ENCODE assay signal across 8 mouse cellular contexts in the genomic region with DNA sequence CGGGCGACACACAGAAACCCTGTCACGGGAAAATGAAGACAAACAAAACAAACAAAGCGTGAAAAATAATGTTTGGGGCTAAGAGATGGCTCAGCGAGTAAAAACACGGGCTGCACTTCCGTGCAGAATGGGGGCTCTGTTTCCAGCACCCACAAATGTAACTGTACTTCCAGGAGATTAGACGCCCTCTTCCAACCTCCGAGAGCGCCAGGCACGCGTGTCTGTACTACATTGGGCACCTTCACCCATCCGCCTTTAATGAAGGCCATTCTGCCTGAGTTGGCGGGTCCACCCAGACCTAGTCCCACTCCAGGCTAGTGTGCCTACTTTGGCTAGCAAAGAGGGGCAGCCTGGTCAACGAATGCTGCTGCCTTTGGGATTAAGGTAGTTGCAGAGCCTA. TPM values are rescaled to one million over a fixed set of nuclear protein-coding genes. Genes with fewer than 3 reads are reported as not detected.
A peak's percentile ranks its signal among the peaks of the same experiment; 100 is the strongest.
DNase-seq lines count a peak whose midpoint lies in the region; ATAC-seq lines count a peak whose summit lies in the region.

No protein-coding gene starts in this region.

- H3K9me3 ChIP-seq in kidney, embryonic 14.5 days (ENCODE audit: control insufficient read depth, low read length) = no peaks in the 10 kb centered on the region
- no peaks in the 10 kb centered on the region for H3K9me3 ChIP-seq in hindbrain, embryonic 11.5 days (ENCODE audit: control insufficient read depth, low read length)
- 0 out of 2 replicates have a peak, but pooled peaks cover under 1% of the 10 kb centered on the region for H3K9me3 ChIP-seq in midbrain, embryonic 13.5 days

- peak overlapping the region; percentile 98; the same call in 1 of the 2 replicates for H3K9ac ChIP-seq in kidney, embryonic 14.5 days (ENCODE audit: low read depth, low read length)
- H3K9ac ChIP-seq in hindbrain, embryonic 11.5 days (ENCODE audit: low read depth, low read length) = peak overlapping the region; percentile 93
- peak overlapping the region; percentile 99 for H3K9ac ChIP-seq in midbrain, embryonic 13.5 days (replicated peaks)

- 72% methylated on average over 15 of the region's 15 CpGs for WGBS in kidney, embryonic 14.5 days
- WGBS in hindbrain, embryonic 11.5 days = 72% methylated on average over 15 of the region's 15 CpGs
- 73% methylated on average over 15 of the region's 15 CpGs for WGBS in midbrain, embryonic 13.5 days

- no peaks in the 10 kb centered on the region for H3K36me3 ChIP-seq in kidney, embryonic 14.5 days (ENCODE audit: control insufficient read depth, insufficient read depth, low read length)
- no peaks in the 10 kb centered on the region for H3K36me3 ChIP-seq in hindbrain, embryonic 11.5 days (ENCODE audit: control insufficient read depth, insufficient read depth, low read length)
- peaks cover 7% of the 10 kb centered on the region; the same call in 1 of the 2 replicates for H3K36me3 ChIP-seq in midbrain, embryonic 13.5 days

- H3K27ac ChIP-seq in kidney, embryonic 14.5 days (ENCODE audit: low read depth, low read length) = no peak overlapping the region
- H3K27ac ChIP-seq in brown adipose tissue, adult 24 weeks (replicated peaks; ENCODE audit: low read depth, low read length) = peak overlapping the region; percentile 60
- peak overlapping the region; percentile 93 for H3K27ac ChIP-seq in hindbrain, embryonic 11.5 days (ENCODE audit: low read depth, low read length)
- peak overlapping the region; percentile 99 for H3K27ac ChIP-seq in midbrain, embryonic 13.5 days

- H3K27me3 ChIP-seq in kidney, embryonic 14.5 days (ENCODE audit: control insufficient read depth, insufficient read depth, low read length) = no peaks in the 10 kb centered on the region
- no peaks in the 10 kb centered on the region for H3K27me3 ChIP-seq in hindbrain, embryonic 11.5 days (ENCODE audit: control insufficient read depth, insufficient read depth, low read length)
- no peaks in the 10 kb centered on the region for H3K27me3 ChIP-seq in midbrain, embryonic 13.5 days

- H3K4me1 ChIP-seq in kidney, embryonic 14.5 days (ENCODE audit: control insufficient read depth, insufficient read depth, low read length) = peaks cover 13% of the 10 kb centered on the region
- peaks cover 4% of the 10 kb centered on the region; the same call in 1 of the 2 replicates for H3K4me1 ChIP-seq in brown adipose tissue, adult 24 weeks (ENCODE audit: control insufficient read depth, insufficient read depth, insufficient read length, low read length)
- peaks cover 5% of the 10 kb centered on the region; the same call in 1 of the 2 replicates for H3K4me1 ChIP-seq in hindbrain, embryonic 11.5 days (replicated peaks; ENCODE audit: control insufficient read depth, insufficient read depth, low read length)
- peaks cover 18% of the 10 kb centered on the region for H3K4me1 ChIP-seq in midbrain, embryonic 13.5 days (replicated peaks)

- H3K4me2 ChIP-seq in kidney, embryonic 14.5 days (replicated peaks; ENCODE audit: low read depth, low read length) = peak overlapping the region; percentile 60
- peak overlapping the region; percentile 64 for H3K4me2 ChIP-seq in hindbrain, embryonic 11.5 days (replicated peaks; ENCODE audit: low read depth, low read length)
- H3K4me2 ChIP-seq in midbrain, embryonic 13.5 days (replicated peaks) = peak overlapping the region; percentile 72

- peak overlapping the region; percentile 82; the same call in 1 of the 2 replicates for H3K4me3 ChIP-seq in kidney, embryonic 14.5 days (ENCODE audit: low read length)
- peak overlapping the region; percentile 92 for H3K4me3 ChIP-seq in brown adipose tissue, adult 24 weeks (ENCODE audit: insufficient read depth, low read depth, low read length)
- peak overlapping the region; percentile 77 for H3K4me3 ChIP-seq in hindbrain, embryonic 11.5 days (ENCODE audit: low read depth, low read length)
- H3K4me3 ChIP-seq in midbrain, embryonic 13.5 days (replicated peaks) = peak overlapping the region; percentile 91

- no peak for DNase-seq in kidney, postnatal 25 days
- no peak for DNase-seq in hindbrain, embryonic 11.5 days (ENCODE audit: low spot score)
- no peak for DNase-seq in Muller cell, postnatal 12 days (ENCODE audit: inconsistent ontology term)
- no peak for DNase-seq in adrenal gland, adult 2 months
- DNase-seq in frontal cortex, adult 2 months (ENCODE audit: extremely low spot score in 1 of 2, low spot score in 1 of 2) = no peak

- no peak for ATAC-seq in kidney, embryonic 14.5 days (ENCODE audit: low FRiP score, low TSS enrichment)
- no peak for ATAC-seq in hindbrain, embryonic 11.5 days (ENCODE audit: low FRiP score)
- ATAC-seq in midbrain, embryonic 13.5 days = no peak

RNA-seq across cellular contexts. Expression of a gene that starts 0.8 kb away (rescaled TPM):
- polyA plus RNA-seq in kidney, embryonic 14.5 days (2014; fragmentation: Nextera tagmentation; extraction: Ambion mirVana) = 15.8 and 16.6 TPM in 2 replicates
- 1.8 and 2.2 TPM in 2 replicates for polyA plus RNA-seq in brown adipose tissue, adult 24 weeks (2012; ENCODE audit: insufficient read depth, insufficient read length, missing spikeins)
- polyA plus RNA-seq in hindbrain, embryonic 11.5 days (2014; fragmentation: Nextera tagmentation; extraction: Ambion mirVana) = 28.3 and 31.2 TPM in 2 replicates
- polyA plus RNA-seq in midbrain, embryonic 13.5 days (2015; fragmentation: Nextera tagmentation; extraction: Ambion mirVana) = 84.0 and 85.3 TPM in 2 replicates
- total RNA-seq in adrenal gland, adult 2 months (2021) = 1 to 10 TPM; 5.2 to 5.7 TPM
- polyA plus RNA-seq in adrenal gland, adult 2 months (2012; rRNA removed) = 24.0 and 24.9 TPM in 2 replicates
- 143 and 146 TPM in 2 replicates for polyA plus RNA-seq in frontal cortex, adult 2 months (2012; rRNA removed)

RNA-seq across cellular contexts. Expression of a gene that starts 14.3 kb away (rescaled TPM):
- polyA plus RNA-seq in kidney, embryonic 14.5 days (2014; fragmentation: Nextera tagmentation; extraction: Ambion mirVana) = 23.6 and 29.8 TPM in 2 replicates
- polyA plus RNA-seq in brown adipose tissue, adult 24 weeks (2012; ENCODE audit: insufficient read depth, insufficient read length, missing spikeins) = 23.0 and 25.7 TPM in 2 replicates
- polyA plus RNA-seq in hindbrain, embryonic 11.5 days (2014; fragmentation: Nextera tagmentation; extraction: Ambion mirVana) = 42.1 and 46.0 TPM in 2 replicates
- 75.7 and 86.6 TPM in 2 replicates for polyA plus RNA-seq in midbrain, embryonic 13.5 days (2015; fragmentation: Nextera tagmentation; extraction: Ambion mirVana)
- total RNA-seq in adrenal gland, adult 2 months (2021) = 10 to 100 TPM; 38.6 to 54.4 TPM
- 565 and 749 TPM in 2 replicates for polyA plus RNA-seq in adrenal gland, adult 2 months (2012; rRNA removed)
- 125 and 147 TPM in 2 replicates for polyA plus RNA-seq in frontal cortex, adult 2 months (2012; rRNA removed)

RNA-seq across cellular contexts. Expression of a gene that starts 16.5 kb away (rescaled TPM):
- polyA plus RNA-seq in kidney, embryonic 14.5 days (2014; fragmentation: Nextera tagmentation; extraction: Ambion mirVana) = 124 and 165 TPM in 2 replicates
- polyA plus RNA-seq in brown adipose tissue, adult 24 weeks (2012; ENCODE audit: insufficient read depth, insufficient read length, missing spikeins) = 5.4 and 7.5 TPM in 2 replicates
- polyA plus RNA-seq in hindbrain, embryonic 11.5 days (2014; fragmentation: Nextera tagmentation; extraction: Ambion mirVana) = 97.4 and 104 TPM in 2 replicates
- polyA plus RNA-seq in midbrain, embryonic 13.5 days (2015; fragmentation: Nextera tagmentation; extraction: Ambion mirVana) = 102 and 115 TPM in 2 replicates
- 100 to 1,000 TPM in 1 of 2 experiments, 10 to 100 TPM in 1; 94.8 to 118 TPM for total RNA-seq in adrenal gland, adult 2 months (2021)
- polyA plus RNA-seq in adrenal gland, adult 2 months (2012; rRNA removed) = 168 and 182 TPM in 2 replicates
- polyA plus RNA-seq in frontal cortex, adult 2 months (2012; rRNA removed) = 65.8 and 72.5 TPM in 2 replicates

RNA-seq across cellular contexts. Expression of a gene that starts 47.6 kb away (rescaled TPM):
- polyA plus RNA-seq in kidney, embryonic 14.5 days (2014; fragmentation: Nextera tagmentation; extraction: Ambion mirVana) = 8.4 and 14.8 TPM in 2 replicates
- 1.1 and 2.5 TPM in 2 replicates for polyA plus RNA-seq in brown adipose tissue, adult 24 weeks (2012; ENCODE audit: insufficient read depth, insufficient read length, missing spikeins)
- 38.5 and 40.4 TPM in 2 replicates for polyA plus RNA-seq in hindbrain, embryonic 11.5 days (2014; fragmentation: Nextera tagmentation; extraction: Ambion mirVana)
- polyA plus RNA-seq in midbrain, embryonic 13.5 days (2015; fragmentation: Nextera tagmentation; extraction: Ambion mirVana) = 39.8 and 44.2 TPM in 2 replicates
- total RNA-seq in adrenal gland, adult 2 months (2021) = 1 to 10 TPM; 2.5 to 3.6 TPM
- polyA plus RNA-seq in adrenal gland, adult 2 months (2012; rRNA removed) = 4.1 and 4.4 TPM in 2 replicates
- 53.3 and 61.1 TPM in 2 replicates for polyA plus RNA-seq in frontal cortex, adult 2 months (2012; rRNA removed)

RNA-seq across cellular contexts. Expression of a gene that starts 56.6 kb away (rescaled TPM):
- polyA plus RNA-seq in kidney, embryonic 14.5 days (2014; fragmentation: Nextera tagmentation; extraction: Ambion mirVana) = 20.8 and 23.4 TPM in 2 replicates
- 6.6 and 7.5 TPM in 2 replicates for polyA plus RNA-seq in brown adipose tissue, adult 24 weeks (2012; ENCODE audit: insufficient read depth, insufficient read length, missing spikeins)
- 16.5 and 17.8 TPM in 2 replicates for polyA plus RNA-seq in hindbrain, embryonic 11.5 days (2014; fragmentation: Nextera tagmentation; extraction: Ambion mirVana)
- 8.2 TPM in 2 replicates for polyA plus RNA-seq in midbrain, embryonic 13.5 days (2015; fragmentation: Nextera tagmentation; extraction: Ambion mirVana)
- total RNA-seq in adrenal gland, adult 2 months (2021) = 10 to 100 TPM in 1 of 2 experiments, 1 to 10 TPM in 1; 6.7 to 10.2 TPM
- 5.9 and 9.1 TPM in 2 replicates for polyA plus RNA-seq in adrenal gland, adult 2 months (2012; rRNA removed)
- 20.2 and 22.9 TPM in 2 replicates for polyA plus RNA-seq in frontal cortex, adult 2 months (2012; rRNA removed)
